Comparison of ENCODE assay signal across 8 mouse cellular contexts in the genomic region with DNA sequence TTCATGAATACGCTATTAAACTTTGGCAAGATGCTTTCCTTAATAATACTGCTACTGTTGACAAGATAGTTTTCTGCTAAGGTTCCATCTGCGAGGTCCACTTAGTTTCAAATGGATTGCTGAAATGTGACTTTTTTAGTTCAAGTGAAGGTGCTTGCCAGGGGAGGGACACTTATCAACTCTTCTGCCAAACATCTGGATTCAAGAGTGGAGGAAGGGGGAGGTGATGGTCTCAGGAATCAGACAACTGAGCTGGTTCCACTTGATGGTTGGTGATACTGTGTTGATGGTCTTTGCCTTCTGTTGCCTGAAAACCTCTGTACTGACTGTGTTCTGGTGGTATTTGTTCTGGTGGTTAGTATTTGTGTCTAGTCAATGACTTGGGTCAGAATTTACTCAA. TPM values are rescaled to one million over a fixed set of nuclear protein-coding genes. Genes with fewer than 3 reads are reported as not detected.
A peak's percentile ranks its signal among the peaks of the same experiment; 100 is the strongest.
DNase-seq lines count a peak whose midpoint lies in the region; ATAC-seq and TF ChIP-seq lines count a peak whose summit lies in the region.

No protein-coding gene starts in this region.

- no peak overlapping the region for H3K4me2 ChIP-seq in hindbrain, embryonic 16.5 days (ENCODE audit: low read length)
- 0 out of 2 replicates have a peak overlapping the region, but pooled peaks have one; percentile 90 for H3K4me2 ChIP-seq in hindbrain, embryonic 11.5 days (replicated peaks; ENCODE audit: low read depth, low read length)
- H3K4me2 ChIP-seq in liver, postnatal 0 days (ENCODE audit: low read depth, low read length): peak overlapping the region; percentile 97

- no peak for ATAC-seq in hindbrain, embryonic 16.5 days
- no peak for ATAC-seq in hindbrain, embryonic 11.5 days (ENCODE audit: low FRiP score)
- no peak for ATAC-seq in liver, postnatal 0 days

- H3K36me3 ChIP-seq in hindbrain, embryonic 10.5 days: peaks cover 7% of the 10 kb centered on the region
- no peaks in the 10 kb centered on the region for H3K36me3 ChIP-seq in hindbrain, embryonic 16.5 days (ENCODE audit: control insufficient read depth, insufficient read depth, low read length)
- no peaks in the 10 kb centered on the region for H3K36me3 ChIP-seq in hindbrain, embryonic 11.5 days (ENCODE audit: control insufficient read depth, insufficient read depth, low read length)
- H3K36me3 ChIP-seq in liver, postnatal 0 days (replicated peaks; ENCODE audit: insufficient read depth, low read length): no peaks in the 10 kb centered on the region

- peak overlapping the region; percentile 80 for H3K4me3 ChIP-seq in hindbrain, embryonic 10.5 days
- no peak overlapping the region for H3K4me3 ChIP-seq in hindbrain, embryonic 16.5 days (ENCODE audit: low read length)
- 0 out of 2 replicates have a peak overlapping the region, but pooled peaks have one; percentile 82 for H3K4me3 ChIP-seq in hindbrain, embryonic 11.5 days (ENCODE audit: low read depth, low read length)
- H3K4me3 ChIP-seq in liver, postnatal 0 days (ENCODE audit: low read depth, low read length): peak overlapping the region; percentile 84

- no peaks in the 10 kb centered on the region for H3K27me3 ChIP-seq in hindbrain, embryonic 10.5 days (ENCODE audit: insufficient read depth, poor library complexity, severe bottlenecking)
- H3K27me3 ChIP-seq in hindbrain, embryonic 16.5 days (replicated peaks; ENCODE audit: control insufficient read depth, insufficient read depth, low read length): no peaks in the 10 kb centered on the region
- H3K27me3 ChIP-seq in hindbrain, embryonic 11.5 days (ENCODE audit: control insufficient read depth, insufficient read depth, low read length): no peaks in the 10 kb centered on the region; the same call in 1 of the 2 replicates
- H3K27me3 ChIP-seq in liver, postnatal 0 days (ENCODE audit: insufficient read depth, low read length): no peaks in the 10 kb centered on the region

- no peaks in the 10 kb centered on the region for H3K9me3 ChIP-seq in hindbrain, embryonic 10.5 days
- no peaks in the 10 kb centered on the region for H3K9me3 ChIP-seq in hindbrain, embryonic 16.5 days (ENCODE audit: control insufficient read depth, low read length)
- no peaks in the 10 kb centered on the region for H3K9me3 ChIP-seq in hindbrain, embryonic 11.5 days (ENCODE audit: control insufficient read depth, low read length)
- no peaks in the 10 kb centered on the region for H3K9me3 ChIP-seq in liver, postnatal 0 days (ENCODE audit: low read length)

- TF ChIP-seq EP300 in liver, postnatal 0 days (IDR thresholded peaks at IDR 0.05; ENCODE audit: low read depth): no peak

- peak overlapping the region; percentile 96; the same call in 1 of the 2 replicates for H3K27ac ChIP-seq in hindbrain, embryonic 10.5 days
- no peak overlapping the region for H3K27ac ChIP-seq in hindbrain, embryonic 16.5 days (ENCODE audit: low read depth, low read length)
- no peak overlapping the region for H3K27ac ChIP-seq in hindbrain, embryonic 11.5 days (ENCODE audit: low read depth, low read length)
- H3K27ac ChIP-seq in liver, postnatal 0 days (ENCODE audit: low read depth): peak overlapping the region; percentile 97

- no peak overlapping the region for H3K9ac ChIP-seq in hindbrain, embryonic 16.5 days (ENCODE audit: low read depth, low read length)
- H3K9ac ChIP-seq in hindbrain, embryonic 11.5 days (ENCODE audit: low read depth, low read length): no peak overlapping the region
- peak overlapping the region; percentile 89 for H3K9ac ChIP-seq in liver, postnatal 0 days (replicated peaks)

- DNase-seq in hindbrain, embryonic 10.5 days (ENCODE audit: low spot score): no peak
- DNase-seq in R1 (ENCODE audit: low read depth, low spot score): peak; percentile 50
- no peak for DNase-seq in hindbrain, embryonic 11.5 days (ENCODE audit: low spot score)
- DNase-seq in liver, postnatal 0 days: peak; percentile 18
- no peak for DNase-seq in right cerebral cortex, postnatal 36 days (ENCODE audit: low spot score in 2 of 2)
- DNase-seq in gastrocnemius, postnatal 10 days: no peak
- DNase-seq in layer of hippocampus, adult 18-20 months (ENCODE audit: low spot score in 2 of 2): no peak

- H3K4me1 ChIP-seq in hindbrain, embryonic 10.5 days (replicated peaks): peaks cover 26% of the 10 kb centered on the region
- peaks cover 4% of the 10 kb centered on the region for H3K4me1 ChIP-seq in hindbrain, embryonic 16.5 days (ENCODE audit: control insufficient read depth, insufficient read depth, low read depth, low read length)
- peaks cover 4% of the 10 kb centered on the region; the same call in 1 of the 2 replicates for H3K4me1 ChIP-seq in hindbrain, embryonic 11.5 days (replicated peaks; ENCODE audit: control insufficient read depth, insufficient read depth, low read length)
- peaks cover 21% of the 10 kb centered on the region for H3K4me1 ChIP-seq in liver, postnatal 0 days (ENCODE audit: insufficient read depth)

- 76% methylated on average over 2 of the region's 2 CpGs for WGBS in hindbrain, embryonic 10.5 days
- WGBS in hindbrain, embryonic 16.5 days: 79% methylated on average over 2 of the region's 2 CpGs
- 85% methylated on average over 2 of the region's 2 CpGs for WGBS in hindbrain, embryonic 11.5 days
- 29% methylated on average over 2 of the region's 2 CpGs for WGBS in liver, postnatal 0 days (ENCODE audit: insufficient replicate concordance)

- TF ChIP-seq CTCF in liver, postnatal 0 days (IDR thresholded peaks at IDR 0.05; ENCODE audit: low read depth): no peak

RNA-seq across cellular contexts. Expression of a gene that starts 1.4 kb away (rescaled TPM):
- 34.5 and 56.1 TPM in 2 replicates for polyA plus RNA-seq in hindbrain, embryonic 10.5 days (2016; fragmentation: Nextera tagmentation; extraction: Ambion mirVana)
- 24.0 and 25.1 TPM in 2 replicates for polyA plus RNA-seq in hindbrain, embryonic 16.5 days (2015; fragmentation: Nextera tagmentation; extraction: Ambion mirVana)
- polyA plus RNA-seq in hindbrain, embryonic 11.5 days (2014; fragmentation: Nextera tagmentation; extraction: Ambion mirVana): 29.8 and 31.0 TPM in 2 replicates
- polyA plus RNA-seq in liver, postnatal 0 days (2015; fragmentation: Nextera tagmentation; extraction: Ambion mirVana): 24.5 and 27.1 TPM in 2 replicates
- 10 to 100 TPM; 52.8 to 54.8 TPM for total RNA-seq in gastrocnemius, postnatal 10 days (2021)
- 10 to 100 TPM; 36.9 to 41.9 TPM for total RNA-seq in layer of hippocampus, adult 18-20 months (2021)

Comparison
In these comparisons a context has a peak if more than half of its experiments do, and no peak if none do; other contexts are left out.
1. H3K27ac ChIP-seq: peak in hindbrain, embryonic 10.5 days (single experiment) and liver, postnatal 0 days (single experiment); none in hindbrain, embryonic 16.5 days (single experiment) and hindbrain, embryonic 11.5 days (single experiment).
2. DNase-seq: peak in R1 (single experiment) and liver, postnatal 0 days (single experiment); none in hindbrain, embryonic 10.5 days (single experiment), hindbrain, embryonic 11.5 days (single experiment), right cerebral cortex, postnatal 36 days (0 of 2), gastrocnemius, postnatal 10 days (single experiment) and layer of hippocampus, adult 18-20 months (0 of 2).